Mouse (Mus musculus): ENCODE results near the gene Unc13d.

DNA sequence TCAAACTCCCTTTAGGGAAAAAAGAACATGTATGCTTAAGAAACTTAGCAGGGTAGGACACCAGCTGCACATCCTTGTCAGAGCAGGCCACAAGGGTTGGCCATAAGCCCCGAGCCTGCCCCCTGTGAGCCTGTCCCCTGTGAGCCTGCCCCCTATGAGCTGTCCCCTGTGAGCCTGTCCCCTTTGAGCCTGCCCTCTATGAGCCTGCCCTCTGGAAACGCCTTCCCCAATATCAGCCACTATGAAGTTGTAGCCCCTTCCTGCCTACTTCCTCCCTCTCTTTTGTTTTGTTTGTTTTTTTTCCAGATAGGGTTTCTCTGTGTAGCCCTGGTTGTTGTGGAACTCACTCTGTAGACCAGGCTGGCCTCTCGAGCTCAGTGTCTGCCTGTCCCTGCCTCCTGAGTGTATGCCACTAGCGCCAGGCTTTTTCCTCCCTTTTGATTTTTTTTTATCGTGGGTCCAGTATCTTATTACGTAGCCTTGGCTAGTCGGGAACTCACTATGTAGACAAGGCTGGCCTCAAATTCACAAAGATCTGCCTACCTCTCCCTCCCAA lies 3.2 kb downstream of the Unc13d start:
- no peak for TF ChIP-seq GATA1 (IDR thresholded peaks at IDR 0.05; ENCODE audit: low read length)
- no peak for TF ChIP-seq TAL1 (IDR thresholded peaks at IDR 0.05; ENCODE audit: low read length)

Measured in erythroblast, embryonic 14.5 days (primary cell).